Mouse (Mus musculus) telencephalon, adult 2 months (tissue): ENCODE data around the gene Plac1.
"Not testable (repeated sequence)": the region's sequence is repeated elsewhere in the genome, so short reads cannot be mapped to it uniquely, and the experiment has no call there.

Source experiments
- DNase-seq: peaks from one replicate; pipeline ENCODE4 v3.0.0-alpha.2; 2011; ENCODE audit warnings: low read depth, low spot score

Plac1 gene

GRCm38 (mm10) chrX:53240011-53240410, at the start of gene Plac1:
Gene Plac1 (minus strand): TSS chrX:53240111.
- DNase-seq = no peak

GRCm38 (mm10) chrX:53287924-53288323, 48.0 kb upstream of the Plac1 start:
- DNase-seq = no peak

- DNase-seq = no peak
Measured at GRCm38 (mm10) chrX:53273124-53273523, 33.2 kb upstream of the Plac1 start, which contains the start of gene Fam122c. Gene Fam122c (plus strand): TSS chrX:53273424.

- not testable (repeated sequence) for DNase-seq
Measured at GRCm38 (mm10) chrX:53271628-53272027, 31.7 kb upstream of the Plac1 start.

GRCm38 (mm10) chrX:53270063-53270432, 30.1 kb upstream of the Plac1 start:
- no peak for DNase-seq

- peak; percentile 64 for DNase-seq
Measured at GRCm38 (mm10) chrX:53269289-53270062, 29.6 kb upstream of the Plac1 start, which contains the start of gene Fam122b. Gene Fam122b (minus strand): TSS chrX:53269805.

- no peak for DNase-seq
Measured at GRCm38 (mm10) chrX:53268856-53269255, 28.9 kb upstream of the Plac1 start.

GRCm38 (mm10) chrX:53266186-53266585, 26.3 kb upstream of the Plac1 start:
- no peak for DNase-seq

GRCm38 (mm10) chrX:53255195-53255594, 15.3 kb upstream of the Plac1 start:
- DNase-seq = no peak

GRCm38 (mm10) chrX:53237971-53238370, 1.9 kb downstream of the Plac1 start:
- no peak for DNase-seq

GRCm38 (mm10) chrX:53236404-53236803, 3.5 kb downstream of the Plac1 start:
- DNase-seq = no peak

GRCm38 (mm10) chrX:53233689-53234088, 6.2 kb downstream of the Plac1 start:
- no peak for DNase-seq

GRCm38 (mm10) chrX:53231965-53232364, 7.9 kb downstream of the Plac1 start:
- DNase-seq = no peak

GRCm38 (mm10) chrX:53224353-53224944, 15.5 kb downstream of the Plac1 start:
- DNase-seq = no peak

- no peak for DNase-seq
Measured at GRCm38 (mm10) chrX:53220855-53221254, 19.1 kb downstream of the Plac1 start.

- DNase-seq = no peak
Measured at GRCm38 (mm10) chrX:53214557-53215229, 25.2 kb downstream of the Plac1 start.

GRCm38 (mm10) chrX:53213838-53214237, 26.1 kb downstream of the Plac1 start:
- no peak for DNase-seq

- no peak for DNase-seq
Measured at GRCm38 (mm10) chrX:53212485-53212884, 27.4 kb downstream of the Plac1 start.

- peak; percentile 24 for DNase-seq
Measured at GRCm38 (mm10) chrX:53211756-53212483, 28.0 kb downstream of the Plac1 start.

GRCm38 (mm10) chrX:53209431-53209830, 30.5 kb downstream of the Plac1 start:
- no peak for DNase-seq

GRCm38 (mm10) chrX:53204690-53205311, 35.1 kb downstream of the Plac1 start:
- no peak for DNase-seq
